Mouse (Mus musculus): ENCODE results near the gene Sbk1.

Sbk1 gene

GRCm38 (mm10) chr7:126271712-126272683 is at the start of gene Sbk1:
Gene Sbk1, plus strand, starts transcription at chr7:126272619.
- DNase-seq (ENCODE audit: low read depth, low spot score): peak; percentile 65

- no peak for DNase-seq (ENCODE audit: low read depth, low spot score)
Measured at GRCm38 (mm10) chr7:126222753-126223152, 49.7 kb upstream of the Sbk1 start.

- DNase-seq (ENCODE audit: low read depth, low spot score): no peak
Measured at GRCm38 (mm10) chr7:126226136-126226535, 46.3 kb upstream of the Sbk1 start.

GRCm38 (mm10) chr7:126230357-126231148 is 41.9 kb upstream of the Sbk1 start:
- no peak for DNase-seq (ENCODE audit: low read depth, low spot score)

GRCm38 (mm10) chr7:126232345-126233071 is 39.9 kb upstream of the Sbk1 start:
- DNase-seq (ENCODE audit: low read depth, low spot score): no peak

- DNase-seq (ENCODE audit: low read depth, low spot score): no peak
Measured at GRCm38 (mm10) chr7:126234611-126235010, 37.8 kb upstream of the Sbk1 start.

GRCm38 (mm10) chr7:126236083-126236793 is 36.2 kb upstream of the Sbk1 start:
- no peak for DNase-seq (ENCODE audit: low read depth, low spot score)

GRCm38 (mm10) chr7:126236794-126237192 is 35.6 kb upstream of the Sbk1 start:
- no peak for DNase-seq (ENCODE audit: low read depth, low spot score)

GRCm38 (mm10) chr7:126240814-126241360 is 31.5 kb upstream of the Sbk1 start:
- DNase-seq (ENCODE audit: low read depth, low spot score): no peak

GRCm38 (mm10) chr7:126244168-126244750 is 28.2 kb upstream of the Sbk1 start:
- no peak for DNase-seq (ENCODE audit: low read depth, low spot score)

GRCm38 (mm10) chr7:126248088-126248487 is 24.3 kb upstream of the Sbk1 start:
- DNase-seq (ENCODE audit: low read depth, low spot score): no peak

- DNase-seq (ENCODE audit: low read depth, low spot score): no peak
Measured at GRCm38 (mm10) chr7:126248641-126249141, 23.7 kb upstream of the Sbk1 start.

GRCm38 (mm10) chr7:126249146-126249545 is 23.3 kb upstream of the Sbk1 start:
- no peak for DNase-seq (ENCODE audit: low read depth, low spot score)

- DNase-seq (ENCODE audit: low read depth, low spot score): no peak
Measured at GRCm38 (mm10) chr7:126249986-126250385, 22.4 kb upstream of the Sbk1 start.

- no peak for DNase-seq (ENCODE audit: low read depth, low spot score)
Measured at GRCm38 (mm10) chr7:126250481-126250880, 21.9 kb upstream of the Sbk1 start.

GRCm38 (mm10) chr7:126251698-126252097 is 20.7 kb upstream of the Sbk1 start:
- DNase-seq (ENCODE audit: low read depth, low spot score): no peak

GRCm38 (mm10) chr7:126252230-126252629 is 20.2 kb upstream of the Sbk1 start:
- DNase-seq (ENCODE audit: low read depth, low spot score): no peak

GRCm38 (mm10) chr7:126260280-126261210 is 11.9 kb upstream of the Sbk1 start:
- DNase-seq (ENCODE audit: low read depth, low spot score): peak; percentile 75

GRCm38 (mm10) chr7:126261823-126262222 is 10.6 kb upstream of the Sbk1 start:
- DNase-seq (ENCODE audit: low read depth, low spot score): no peak

Measured in 3T3-L1 (cell line).